Mouse (Mus musculus) spleen, adult 18-20 months (tissue): ENCODE results near the gene Afdn.
"Not testable (repeated sequence)": the region's sequence is repeated elsewhere in the genome, so short reads cannot be mapped to it uniquely, and the experiment has no call there.

Source experiments
- DNase-seq, 2 experiments: peaks; one replicate each; pipeline ENCODE4 v3.0.0; 2022; ENCODE audit warnings: mixed read lengths in 2 of 2

Gene Afdn

DNA sequence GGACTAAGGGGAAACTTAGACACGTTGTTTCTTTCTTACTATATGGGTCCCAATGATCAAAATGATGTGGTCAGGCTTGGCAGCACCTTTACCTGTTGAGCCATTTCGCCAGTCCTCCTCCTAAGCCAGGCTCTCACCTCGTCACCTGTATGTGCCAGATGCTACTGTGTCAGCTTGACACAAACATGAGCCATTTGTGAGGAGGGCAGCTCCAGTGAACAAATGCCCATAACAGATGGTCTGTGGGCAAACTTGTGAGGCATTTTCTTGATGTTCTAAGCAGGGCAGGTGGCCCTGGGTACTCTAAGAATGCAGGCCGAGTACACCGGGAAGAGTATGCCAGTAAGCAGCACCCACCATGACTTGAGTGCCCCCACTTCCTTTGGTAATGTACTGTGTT lies 21.6 kb downstream of the Afdn start:
- no peak for DNase-seq

DNA sequence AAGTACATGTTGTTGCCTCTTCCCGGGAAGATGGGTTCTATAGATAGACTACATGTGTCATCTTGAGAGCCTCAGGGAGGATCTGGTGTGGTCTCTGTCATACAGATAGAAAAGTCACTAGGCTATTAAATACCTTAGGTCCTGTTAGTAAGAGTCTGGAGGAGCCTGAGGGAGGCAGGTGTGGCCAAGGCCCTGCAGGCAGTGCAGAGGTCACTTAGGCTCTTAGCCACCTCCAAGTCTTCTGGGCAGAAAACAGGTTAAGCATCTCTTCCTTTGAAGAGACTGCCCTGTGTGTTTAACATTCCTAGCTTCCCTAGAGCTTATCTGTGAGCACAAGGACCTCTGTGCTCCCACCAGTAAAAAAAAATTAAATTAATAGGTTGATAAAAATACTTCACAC lies 23.1 kb downstream of the Afdn start:
- DNase-seq = no peak

DNA sequence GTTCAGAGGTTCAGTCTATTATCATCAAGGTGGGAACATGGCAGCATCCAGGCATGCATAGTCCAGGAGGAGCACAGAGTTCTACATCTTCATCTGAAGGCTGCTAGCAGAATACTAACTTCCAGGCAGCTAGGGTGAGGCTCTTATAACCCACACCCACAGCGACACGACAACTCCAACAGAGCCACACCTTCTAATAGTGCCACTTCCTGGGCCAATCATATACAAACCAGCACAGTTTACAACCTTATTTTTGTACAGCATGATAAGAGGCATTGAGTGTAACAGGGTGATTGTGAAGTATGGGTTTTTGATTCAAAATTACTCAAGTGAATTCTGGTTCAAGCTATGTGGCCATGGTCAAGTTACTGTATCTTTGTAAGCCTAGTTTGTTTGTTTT lies 29.7 kb downstream of the Afdn start:
- not testable (repeated sequence) for DNase-seq

DNA sequence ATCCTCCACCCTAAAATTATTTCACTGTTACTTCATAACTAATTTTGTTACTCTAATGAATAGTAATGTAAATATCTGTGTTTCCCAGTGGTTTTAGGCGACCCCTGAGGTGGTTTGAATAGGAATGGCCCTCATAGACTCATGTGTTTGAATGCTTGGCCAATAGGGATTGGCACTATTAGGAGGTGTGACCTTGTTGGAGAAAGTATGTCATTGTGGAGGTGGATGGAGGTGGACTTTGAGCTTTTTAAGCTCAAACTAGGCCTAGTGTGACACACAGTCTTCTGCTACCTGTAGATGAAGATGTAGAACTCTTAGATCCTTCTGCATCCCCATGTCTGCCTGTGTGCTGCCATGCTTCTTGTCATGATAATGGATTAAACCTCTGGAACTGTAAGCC lies 37.4 kb downstream of the Afdn start:
- no peak for DNase-seq

DNA sequence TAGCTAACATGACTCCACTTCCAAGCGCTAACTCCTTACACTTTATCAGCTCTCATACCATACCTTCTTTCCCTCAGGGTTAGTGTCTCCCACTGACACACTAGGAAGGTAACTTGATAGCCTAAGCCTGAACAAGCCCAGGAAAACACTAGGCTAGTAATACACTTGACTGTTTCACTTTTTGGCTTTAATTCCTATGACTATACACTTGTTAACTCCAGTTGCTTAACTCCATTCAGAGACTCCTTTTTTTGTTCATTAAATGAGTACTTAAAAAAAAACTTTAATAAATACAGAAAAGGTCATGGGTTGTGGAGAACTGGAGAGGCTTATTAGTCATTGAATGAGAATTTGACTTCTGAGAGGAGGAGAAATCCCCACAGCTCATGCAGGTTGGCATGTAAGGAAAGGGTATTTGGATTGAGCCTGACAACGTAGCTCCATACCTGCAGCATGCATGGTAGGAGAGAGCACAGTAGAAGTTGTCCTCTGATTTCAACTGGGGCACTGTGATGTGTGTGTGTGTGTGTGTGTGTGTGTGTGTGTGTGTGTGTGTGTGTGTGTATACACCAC lies 42.6 kb downstream of the Afdn start:
- DNase-seq = no peak

DNA sequence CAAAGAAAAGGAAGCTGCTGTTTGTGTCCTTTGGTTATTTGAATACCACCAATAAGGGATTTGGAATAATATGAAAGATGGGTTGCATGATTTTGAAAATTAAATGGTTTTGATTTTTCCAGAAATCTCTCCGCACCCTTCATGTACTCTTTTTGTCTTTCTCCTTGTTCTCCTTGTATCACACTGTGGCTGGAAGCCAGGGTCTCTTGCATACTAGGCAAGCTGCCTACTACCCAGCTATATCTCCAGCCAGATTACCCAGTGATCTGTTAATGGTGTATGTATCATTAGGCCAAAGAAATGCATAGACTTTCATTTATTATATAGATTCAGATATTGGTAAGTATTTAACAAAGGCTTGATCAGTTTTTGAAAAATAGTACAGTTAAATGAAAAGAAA lies 45.7 kb downstream of the Afdn start:
- no peak for DNase-seq

DNA sequence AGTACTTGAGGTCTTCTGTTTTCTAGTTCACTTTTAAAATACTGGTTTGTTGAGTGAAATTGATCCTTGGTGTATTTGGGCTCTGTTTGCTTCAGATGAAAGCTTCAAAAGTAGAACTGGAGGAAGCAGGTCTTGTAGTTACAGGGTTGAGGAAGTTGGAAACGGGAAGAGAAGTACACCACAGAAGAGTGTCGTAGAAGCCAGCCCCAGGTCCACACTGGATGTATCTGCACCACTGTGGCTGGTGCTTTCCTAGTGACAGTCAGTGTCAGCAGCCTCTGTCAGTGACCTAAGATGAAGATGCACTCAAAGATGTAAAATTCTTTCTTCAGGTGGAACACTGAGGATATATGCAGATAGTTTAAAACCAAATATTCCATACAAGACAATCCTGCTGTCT lies 57.5 kb downstream of the Afdn start:
- no peak for DNase-seq

DNA sequence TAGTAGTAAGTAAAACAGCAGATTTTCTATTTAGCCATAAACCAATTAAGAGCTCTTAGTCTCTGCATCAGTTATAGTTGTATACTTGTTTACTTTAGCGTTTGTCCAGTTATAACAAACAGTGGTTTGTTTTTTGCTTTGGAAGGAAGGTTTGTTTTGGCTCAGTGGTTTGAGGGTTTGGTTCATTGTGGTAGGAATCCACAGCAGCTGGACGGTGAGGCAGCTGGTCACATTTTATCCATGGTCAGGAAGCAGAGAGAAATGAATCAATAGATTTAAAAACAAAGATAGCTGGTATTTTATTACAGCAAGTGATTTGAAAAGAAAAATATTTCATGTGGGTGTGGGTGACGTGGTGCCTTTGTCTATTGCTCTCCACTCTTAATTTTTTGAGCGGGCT lies 59.0 kb downstream of the Afdn start:
- DNase-seq = no peak

DNA sequence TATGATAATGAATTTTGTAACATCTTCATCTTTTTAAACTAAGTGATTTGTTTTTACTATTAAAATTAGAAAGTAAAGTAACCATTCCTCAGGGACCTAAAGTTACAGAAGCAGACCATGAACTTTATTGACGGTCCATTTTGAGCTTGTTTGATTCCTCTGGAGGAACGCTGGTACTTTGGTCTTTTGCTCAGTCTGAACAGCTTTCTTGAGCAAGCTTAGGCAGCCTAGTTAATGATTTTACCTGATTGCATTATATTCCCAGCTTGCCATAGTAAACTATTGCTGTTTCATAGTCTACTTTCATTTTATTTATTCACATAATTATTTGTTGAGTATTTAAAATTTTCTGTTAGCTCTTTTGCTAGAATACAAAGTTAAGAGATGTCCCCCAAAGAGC lies 60.3 kb downstream of the Afdn start:
- no peak for DNase-seq

DNA sequence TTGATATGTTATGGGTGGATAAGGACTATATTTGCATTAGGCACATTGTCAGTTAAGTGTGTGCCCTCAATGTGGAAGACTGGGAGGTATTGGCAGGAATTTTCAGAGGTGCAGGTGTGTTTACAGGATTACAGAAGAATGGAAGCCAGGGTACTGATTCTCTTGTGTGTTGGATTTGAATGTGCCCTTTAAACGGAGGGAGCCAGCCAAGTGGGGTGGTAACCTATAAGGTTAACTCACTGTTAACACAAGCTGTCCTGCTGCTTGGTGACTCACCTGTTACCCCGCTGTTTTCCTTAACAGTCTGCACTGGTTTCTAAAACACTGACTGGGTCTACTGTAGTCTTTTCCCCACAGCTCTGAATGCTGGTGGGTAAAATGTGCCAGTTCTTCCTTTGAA lies 65.1 kb downstream of the Afdn start:
- DNase-seq = no peak

DNA sequence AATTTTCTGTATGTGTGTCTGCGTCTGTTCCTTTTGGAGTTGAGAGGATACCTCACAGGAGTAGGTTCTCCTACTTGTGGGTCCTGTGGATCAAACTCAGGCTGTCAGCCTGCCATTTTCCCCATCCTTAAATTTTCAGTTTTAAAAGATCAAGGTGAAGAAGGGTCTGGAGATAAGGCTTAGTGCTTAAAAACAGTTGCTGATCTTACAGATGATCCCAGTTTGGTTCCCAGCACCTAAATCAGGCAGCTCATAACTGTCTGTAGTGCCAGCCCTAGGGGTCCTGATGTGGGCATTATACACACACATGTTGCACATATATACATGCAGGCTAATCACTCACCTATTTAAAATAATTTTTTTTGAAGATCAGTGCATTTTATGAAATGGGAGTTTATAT lies 69.9 kb downstream of the Afdn start:
- no peak for DNase-seq

DNA sequence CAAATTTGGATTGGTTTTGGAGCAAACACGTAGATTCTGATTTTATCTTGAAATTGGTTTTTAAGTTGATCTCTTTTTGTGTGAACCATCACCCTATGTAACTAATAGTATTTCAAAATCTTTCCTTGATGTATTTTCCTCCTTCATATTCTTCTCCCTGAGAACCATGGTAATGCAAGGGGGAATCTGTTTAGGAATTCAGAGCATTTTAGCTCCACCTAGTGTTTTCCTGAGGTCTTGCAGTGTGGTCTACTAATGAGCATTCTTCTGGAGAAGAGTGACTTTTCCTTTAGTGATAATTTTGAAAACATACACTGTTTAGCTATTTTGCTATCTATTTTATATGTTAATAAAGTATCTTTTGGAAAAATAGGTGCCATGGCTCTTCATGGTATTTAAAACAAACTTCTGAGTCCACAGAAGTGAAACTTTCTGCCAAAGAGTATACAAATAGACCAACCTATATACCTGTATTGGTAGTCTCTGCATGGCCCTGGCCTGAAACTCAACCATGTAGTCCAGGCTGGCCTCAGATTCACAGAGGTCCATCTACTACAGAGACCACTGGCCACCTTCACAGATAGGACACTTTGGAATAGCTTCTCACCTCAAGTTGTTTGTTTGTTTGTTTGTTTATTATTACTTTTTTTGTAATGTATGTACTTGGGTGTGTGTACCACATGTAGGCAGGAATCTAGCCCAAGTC lies 70.5 kb downstream of the Afdn start:
- no peak for DNase-seq

DNA sequence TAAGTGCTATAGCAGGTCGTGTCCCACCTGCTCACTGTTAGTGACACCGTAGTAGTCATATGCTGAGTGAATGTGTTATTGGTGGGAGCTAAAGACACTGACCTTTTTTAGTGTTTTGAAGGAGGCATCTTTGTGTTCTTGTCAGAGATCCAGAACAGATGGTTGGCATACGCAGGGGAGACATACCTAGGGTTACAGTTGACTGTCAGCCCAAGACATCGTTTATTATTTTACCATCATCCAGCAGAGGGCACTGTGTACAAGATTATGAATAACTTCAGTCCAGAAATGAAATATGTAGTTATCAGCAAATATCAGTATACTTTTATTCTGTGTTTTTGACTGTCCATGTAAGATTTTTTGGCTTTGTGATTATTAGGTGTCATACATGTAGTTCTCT lies 75.5 kb downstream of the Afdn start:
- no peak for DNase-seq

DNA sequence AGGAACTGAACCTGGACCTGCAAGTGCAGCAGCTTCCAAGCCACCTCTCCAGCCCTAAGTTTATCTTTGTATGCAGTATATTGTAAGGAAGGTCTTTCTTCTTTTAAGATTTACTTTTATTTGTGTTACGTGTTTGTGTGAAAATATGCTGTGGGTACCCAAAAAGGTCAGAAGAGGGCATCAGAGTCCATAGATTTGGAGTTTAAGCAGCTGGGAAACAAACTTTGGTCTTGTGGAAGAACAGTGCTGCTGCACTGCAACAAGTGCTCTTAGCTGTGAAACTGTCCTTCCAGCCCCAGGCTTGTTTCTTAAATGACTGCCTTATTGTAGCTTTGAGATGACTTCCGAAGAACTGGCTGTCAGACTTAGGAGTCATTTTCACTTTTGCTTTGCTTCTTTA lies 89.8 kb downstream of the Afdn start:
- no peak for DNase-seq

DNA sequence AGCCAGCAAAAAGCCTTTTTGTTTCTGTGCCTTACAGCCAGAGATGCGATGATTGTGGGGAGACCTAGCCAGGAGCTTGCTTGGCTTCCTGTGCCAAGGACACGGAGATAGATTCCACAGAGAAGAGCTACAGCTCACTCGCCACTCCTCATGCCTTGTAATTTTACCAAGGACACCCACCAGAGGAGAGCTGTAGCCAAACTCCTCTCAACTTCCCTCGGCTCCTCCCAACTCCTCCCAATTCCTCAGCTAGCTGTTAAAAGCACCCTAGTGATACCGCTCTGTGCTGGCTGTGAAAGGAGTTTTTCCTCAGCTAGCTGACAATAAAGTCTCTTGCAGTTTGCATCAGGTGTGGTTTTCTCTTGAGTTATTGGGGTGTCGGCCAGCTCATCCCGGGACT lies 93.5 kb downstream of the Afdn start:
- not testable (repeated sequence) for DNase-seq

DNA sequence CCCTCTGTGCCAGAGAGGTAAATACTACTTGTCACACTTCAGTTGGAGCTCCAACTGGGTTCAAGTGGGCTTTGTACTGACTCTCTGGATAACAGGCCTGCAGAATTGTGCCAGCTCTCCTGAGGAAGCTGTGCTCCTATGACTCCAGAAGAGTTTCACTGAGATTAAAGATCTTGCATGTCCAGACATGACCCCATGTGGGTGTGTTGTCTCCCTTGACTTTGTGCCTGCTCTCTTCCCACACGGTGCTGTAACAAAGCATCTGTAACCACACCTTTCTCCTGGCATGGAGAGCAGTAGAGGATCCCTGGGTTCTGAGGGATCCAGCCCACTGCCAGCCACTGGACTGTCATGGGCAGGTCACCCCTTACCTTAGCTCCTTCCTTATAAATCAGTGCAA lies 95.1 kb downstream of the Afdn start:
- DNase-seq = no peak

DNA sequence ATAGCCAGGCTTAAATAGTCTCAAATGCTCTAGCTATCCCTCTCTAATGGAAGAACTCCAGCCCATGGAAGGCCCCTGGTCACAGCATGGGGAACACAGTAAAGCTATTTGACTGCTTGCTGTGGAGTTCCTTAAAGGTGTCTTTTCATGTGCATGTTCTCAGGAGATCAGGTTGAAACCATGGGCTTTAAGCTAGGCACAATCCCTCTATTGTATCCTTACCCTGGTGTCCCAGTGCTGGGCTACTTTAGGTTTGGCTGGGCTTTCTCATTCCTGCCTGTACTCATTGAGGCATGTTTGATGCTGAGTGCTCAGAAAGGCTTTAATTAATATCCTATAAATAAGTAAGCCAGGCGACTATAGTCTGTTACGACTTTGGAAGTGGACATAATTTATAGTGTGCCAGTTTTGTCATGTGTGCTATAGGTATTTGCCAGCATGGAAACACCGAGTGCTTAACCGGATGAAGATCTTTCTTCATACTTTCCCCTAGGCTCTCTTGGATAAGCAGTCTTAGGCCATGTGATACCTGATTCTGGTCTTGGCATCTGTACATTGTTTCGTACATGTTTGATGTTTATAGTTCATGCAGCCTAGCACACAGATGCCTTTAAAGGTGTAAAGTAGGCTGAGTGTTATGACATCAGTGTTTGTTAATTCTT lies 96.2 kb downstream of the Afdn start:
- DNase-seq = no peak

DNA sequence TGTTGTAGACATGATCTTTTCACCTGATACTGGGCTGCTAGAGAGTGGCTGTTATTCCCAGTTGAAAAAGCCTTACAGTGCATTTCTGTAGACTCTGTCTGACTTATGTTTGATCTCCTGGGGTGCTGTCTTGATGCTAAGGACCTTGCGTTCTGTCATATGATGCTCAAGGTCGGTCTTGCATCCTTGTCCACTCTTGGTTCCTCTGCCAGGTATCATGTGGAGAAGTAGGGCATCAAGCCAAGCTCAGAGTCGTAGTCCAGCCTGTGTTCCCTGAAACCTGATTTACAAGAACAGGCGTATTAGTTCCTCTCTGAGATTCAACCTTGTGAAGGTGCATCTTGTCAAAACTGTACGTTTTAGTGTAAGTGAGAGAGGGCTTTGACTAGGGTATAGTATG lies 105.0 kb downstream of the Afdn start:
- DNase-seq = no peak

DNA sequence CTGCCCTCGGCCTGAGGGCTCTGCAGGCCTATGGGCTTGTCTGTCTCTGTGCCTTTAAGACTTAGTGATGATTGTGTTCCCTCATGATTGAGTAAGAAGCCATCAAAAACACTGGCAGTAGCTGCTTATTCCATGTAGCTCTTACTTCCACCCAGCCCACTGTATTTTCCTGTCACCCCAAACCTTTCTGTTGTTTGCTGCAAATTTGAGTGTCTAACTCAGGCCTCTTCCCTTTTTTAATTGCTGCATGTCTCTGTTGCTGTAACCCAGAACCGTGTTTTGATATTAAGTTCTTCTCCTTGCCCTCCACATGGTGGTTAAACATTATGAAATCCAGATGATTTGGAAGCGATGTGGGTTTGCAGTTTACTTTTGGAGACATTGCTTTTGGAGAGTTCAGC lies 106.6 kb downstream of the Afdn start:
- DNase-seq = no peak

DNA sequence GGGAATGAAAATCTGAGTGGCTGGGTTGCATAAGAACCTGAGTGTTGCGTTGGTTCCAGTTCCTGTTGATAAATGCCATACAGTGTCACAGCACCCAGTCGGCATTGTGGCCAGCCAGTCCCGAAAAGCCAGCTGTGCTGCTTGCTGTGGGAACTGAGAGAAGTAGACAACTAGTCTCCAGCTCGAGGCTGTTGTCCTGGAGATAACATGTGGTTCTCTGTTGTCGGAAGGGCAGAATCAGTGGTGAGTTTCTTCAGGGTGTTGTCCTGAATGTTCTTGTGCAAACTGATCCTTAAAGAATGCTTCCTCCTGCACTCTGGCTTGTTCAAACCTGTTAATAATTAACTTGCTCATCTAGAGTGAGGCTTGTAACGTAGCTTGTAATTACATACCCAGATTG lies 107.1 kb downstream of the Afdn start:
- no peak for DNase-seq

DNA sequence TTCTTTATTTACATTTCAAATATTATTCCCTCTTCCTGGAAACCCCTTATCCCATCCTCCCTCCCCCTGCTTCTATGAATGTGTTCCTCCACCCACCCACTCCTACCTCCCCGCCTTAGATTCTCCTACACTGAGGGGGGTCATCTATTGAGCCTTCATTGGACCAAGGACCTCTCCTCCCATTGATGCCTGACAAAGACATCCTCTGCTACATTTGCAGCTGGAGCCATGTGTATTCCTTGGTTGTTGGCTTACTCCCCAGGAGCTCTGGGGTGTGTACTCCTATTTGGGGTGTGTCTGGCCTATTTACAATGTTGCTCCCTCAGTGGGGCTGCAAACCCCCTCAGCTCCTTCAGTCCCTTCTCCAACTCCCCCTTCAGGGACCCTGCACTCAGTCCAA lies 109.9 kb downstream of the Afdn start:
- DNase-seq = no peak

DNA sequence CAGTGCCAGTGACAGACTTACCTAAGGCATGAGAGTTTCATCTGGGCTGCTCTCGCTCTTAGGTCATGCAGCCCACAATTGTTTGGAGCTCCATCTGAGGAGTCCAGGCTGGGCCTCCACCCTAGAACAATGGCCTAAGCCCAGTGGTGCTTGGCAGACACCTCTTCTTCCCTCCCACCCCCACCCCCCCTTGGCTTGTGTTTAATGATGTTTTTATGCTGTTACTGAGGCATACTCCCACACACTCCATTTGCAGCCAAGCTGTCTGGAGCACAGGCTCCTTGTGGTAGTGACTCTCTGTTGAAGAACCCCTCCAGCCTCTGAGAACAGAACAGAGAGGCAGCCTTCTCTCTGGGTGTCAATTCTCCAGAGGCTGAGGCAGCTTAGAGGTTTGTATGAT lies 113.9 kb downstream of the Afdn start:
- DNase-seq = no peak

DNA sequence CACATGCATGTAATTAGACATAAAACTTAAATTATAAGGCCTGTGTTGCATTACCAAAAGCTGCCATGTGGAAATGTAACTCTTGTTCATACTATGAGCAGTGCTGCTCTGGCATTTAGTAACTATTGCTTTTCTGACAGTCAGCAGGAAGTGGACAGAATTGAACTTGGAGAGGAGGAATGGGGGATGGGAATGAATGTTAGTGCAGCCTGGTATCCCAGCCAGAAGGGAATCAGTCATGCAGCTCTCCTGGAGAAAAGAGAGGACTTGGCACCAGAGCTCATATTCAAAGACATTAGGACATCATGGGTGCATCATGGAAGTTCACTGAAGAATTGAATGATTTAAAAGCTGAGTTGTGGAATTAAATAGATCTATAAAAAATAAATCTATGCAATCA lies 117.1 kb downstream of the Afdn start:
- DNase-seq = no peak

DNA sequence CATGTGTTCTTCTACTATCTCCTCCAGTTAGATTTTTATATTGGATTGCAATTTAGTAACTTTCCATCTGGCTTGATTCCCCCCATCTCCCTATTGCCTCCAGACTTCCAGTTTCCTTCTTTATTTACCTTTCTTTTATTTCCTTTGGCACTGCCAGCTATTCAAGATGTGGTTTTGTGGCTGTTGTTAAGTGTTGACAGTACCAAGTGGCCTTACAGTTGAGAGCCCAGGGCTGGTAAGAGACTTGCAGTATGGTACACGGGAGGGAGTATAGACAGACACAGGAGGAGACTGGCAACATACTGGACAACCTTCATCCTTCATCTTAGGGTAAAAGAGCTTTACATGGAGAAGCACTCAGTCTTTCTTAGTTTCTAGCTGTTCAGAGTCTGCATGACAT lies 119.4 kb downstream of the Afdn start:
- no peak for DNase-seq

DNA sequence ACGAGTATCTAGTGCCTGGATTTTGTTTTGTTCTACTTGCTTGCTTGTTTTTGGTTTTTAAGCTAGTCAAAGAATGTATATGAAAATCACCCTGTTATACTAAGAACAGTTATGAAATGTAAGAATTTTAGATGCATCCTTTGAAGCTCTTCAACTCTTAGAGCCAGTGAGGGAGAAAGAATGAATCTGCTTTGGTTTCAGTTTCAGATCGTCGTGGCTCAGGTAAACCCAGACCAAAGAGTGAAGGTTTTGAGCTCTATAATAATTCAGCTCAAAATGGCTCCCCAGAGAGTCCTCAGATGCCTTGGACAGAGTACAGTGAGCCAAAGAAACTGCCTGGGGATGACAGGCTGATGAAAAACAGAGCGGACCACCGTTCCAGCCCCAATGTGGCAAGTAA lies 123.2 kb downstream of the Afdn start:
- no peak for DNase-seq
